Mouse (Mus musculus) layer of hippocampus, postnatal 14 days (tissue): Measurements from ENCODE around the gene Cd72. TPM values are rescaled to one million over a fixed set of nuclear protein-coding genes. Genes with fewer than 3 reads are reported as not detected.
A peak's percentile ranks its signal among the peaks of the same experiment; 100 is the strongest.

Experiments
- DNase-seq, 2 experiments: peaks; one replicate each; pipeline ENCODE4 v3.0.0; 2021 to 2022; ENCODE audit warnings: low spot score in 2 of 2, mixed read lengths in 1 of 2
- total RNA-seq, 2 experiments: library from RNA; stranded (reverse); gene quantifications; 2 replicates each; pipeline ENCODE4 v1.2.3; 2021

Cd72 gene
- total RNA-seq, 2 experiments from 2014 or later, result not detected

DNA sequence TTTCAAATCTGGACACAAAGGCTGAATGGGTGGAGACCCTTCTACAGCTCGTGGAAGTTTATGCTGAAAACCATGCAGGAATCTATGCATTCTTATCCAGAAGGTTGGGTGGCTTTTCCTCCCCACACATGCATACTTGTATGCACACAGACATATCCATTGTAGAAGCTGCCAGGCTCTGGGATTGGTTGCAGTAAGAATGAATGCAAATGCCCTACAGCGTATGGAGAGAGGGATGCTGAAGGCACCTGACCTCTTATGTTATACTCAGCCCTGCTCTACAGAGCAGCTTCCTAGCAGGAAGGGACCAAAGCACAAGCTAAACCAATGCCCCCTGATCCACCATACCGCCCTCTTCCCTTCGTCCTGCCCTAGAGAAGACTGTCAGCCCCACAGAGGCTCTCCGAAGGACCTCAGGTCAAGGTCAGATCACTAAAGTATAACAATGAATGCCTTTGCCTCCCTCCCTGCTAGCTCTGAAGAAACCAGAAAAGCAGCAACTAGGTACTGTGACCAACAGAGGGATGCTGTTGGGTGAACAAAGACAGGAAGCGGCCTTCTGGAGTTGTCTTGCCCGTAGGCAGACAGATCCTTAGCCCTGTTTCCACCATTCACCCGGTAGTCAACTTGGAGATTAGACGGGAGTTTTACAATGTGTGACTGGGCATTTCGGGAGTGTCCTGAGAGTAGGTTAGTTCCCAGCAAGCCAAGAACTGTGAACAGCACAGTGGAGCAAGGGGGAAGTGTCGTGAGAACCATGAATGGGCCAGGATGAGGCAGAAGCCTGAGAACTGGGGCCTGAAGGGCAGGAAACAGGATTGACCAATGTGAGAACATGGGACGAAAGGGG is 47.1 kb downstream of the Cd72 start:
- no peak for DNase-seq

DNA sequence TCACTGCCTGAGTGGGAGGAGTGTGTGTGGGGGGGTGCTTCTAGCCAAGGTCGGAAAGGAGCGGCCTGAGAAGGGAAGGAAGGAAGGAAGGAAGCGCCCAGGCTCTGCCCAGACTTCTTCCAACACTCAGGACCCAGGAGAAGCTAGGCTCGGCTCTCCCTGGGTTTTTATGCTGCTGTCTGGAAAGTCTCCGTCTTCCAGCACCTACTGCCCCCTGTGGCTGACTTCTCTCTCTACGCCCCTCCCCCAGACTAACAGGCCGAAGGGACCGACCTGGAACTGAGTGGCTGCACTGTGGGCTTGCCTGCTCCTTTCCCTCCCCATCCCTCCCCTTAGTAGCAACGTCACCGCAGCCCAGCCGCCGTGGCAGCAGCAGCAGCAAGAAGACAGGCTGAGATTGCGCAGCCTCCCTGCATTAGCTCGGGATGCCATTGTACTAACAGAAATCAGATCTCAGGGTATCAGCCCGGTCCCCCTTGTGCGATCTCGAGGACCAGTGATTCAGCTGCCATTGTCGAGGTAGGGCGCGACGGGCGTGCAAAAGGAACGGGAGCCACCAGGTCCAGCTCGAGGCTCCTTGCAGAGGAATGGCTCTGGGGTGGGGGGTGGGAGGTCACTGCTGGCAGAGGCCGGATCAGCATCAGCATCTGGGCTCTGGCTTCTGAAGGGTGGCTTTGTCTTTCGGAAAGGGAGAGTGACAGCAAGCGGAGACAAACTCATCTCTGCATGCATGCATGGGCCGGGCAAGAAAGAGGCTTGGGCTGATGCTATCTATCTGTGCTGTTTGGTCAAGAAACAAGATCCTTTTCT is 48.1 kb downstream of the Cd72 start:
- DNase-seq, result peak; percentile 59 to 80

DNA sequence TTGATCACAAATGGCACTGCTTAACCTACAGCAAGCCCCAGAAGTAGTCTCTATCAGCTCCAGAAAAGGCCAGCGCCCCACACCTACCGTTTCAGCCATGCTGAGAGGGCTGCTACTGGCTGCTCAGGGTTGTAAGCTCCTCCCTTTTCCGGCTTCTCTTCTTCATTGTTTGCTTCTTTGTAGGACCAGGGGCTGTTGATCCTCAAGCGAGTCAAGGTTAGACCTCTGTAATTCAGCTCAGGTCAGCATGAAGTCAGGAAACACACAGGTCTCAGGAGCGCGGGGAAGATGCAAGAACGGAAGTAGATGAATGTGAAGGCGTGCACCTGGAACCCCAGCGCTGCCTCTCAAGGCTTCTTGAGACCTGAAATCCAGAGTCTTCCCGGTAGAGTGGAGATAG is 49.7 kb downstream of the Cd72 start:
- no peak for DNase-seq

DNA sequence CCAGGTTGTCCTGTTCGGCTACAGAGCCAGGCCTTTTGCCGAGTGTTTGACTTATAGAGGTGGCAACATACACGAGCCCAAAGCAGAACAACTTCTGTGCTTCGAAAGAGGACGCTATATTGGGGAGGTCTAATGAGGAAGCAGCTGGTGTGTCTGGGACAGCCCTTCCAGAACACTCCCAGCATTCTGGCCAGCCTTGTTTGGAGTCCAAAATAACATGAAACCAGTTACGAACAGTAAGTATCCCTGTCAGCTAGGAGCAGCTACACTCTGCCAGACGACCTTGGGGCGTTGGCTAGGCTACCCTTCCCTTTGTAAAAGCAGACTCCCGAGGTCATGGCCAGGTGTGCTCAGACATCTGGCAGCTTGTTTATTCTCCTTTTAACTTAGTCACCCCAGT is 52.2 kb downstream of the Cd72 start:
- peak in 1 of 2 experiments; percentile 40 for DNase-seq

DNA sequence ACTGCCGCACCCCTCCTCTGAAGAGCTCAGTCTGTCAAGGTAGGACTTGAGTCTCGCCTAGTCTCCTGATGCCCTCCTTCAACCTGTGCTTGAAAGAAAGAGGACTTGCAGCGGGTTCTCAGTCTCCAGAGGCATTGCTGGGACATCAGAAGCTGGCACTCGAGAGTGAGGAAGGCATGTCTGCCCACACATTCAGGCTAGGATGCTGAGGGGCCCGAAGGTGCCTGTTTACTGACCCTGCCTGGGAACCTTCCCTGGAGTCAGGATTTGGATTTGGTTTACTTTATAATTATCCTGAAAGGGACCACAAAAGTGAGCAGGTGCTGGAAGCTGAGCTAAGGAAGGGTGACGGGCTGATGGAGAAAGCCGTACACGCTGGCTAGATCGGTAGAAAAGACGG is 52.9 kb downstream of the Cd72 start:
- no peak for DNase-seq

DNA sequence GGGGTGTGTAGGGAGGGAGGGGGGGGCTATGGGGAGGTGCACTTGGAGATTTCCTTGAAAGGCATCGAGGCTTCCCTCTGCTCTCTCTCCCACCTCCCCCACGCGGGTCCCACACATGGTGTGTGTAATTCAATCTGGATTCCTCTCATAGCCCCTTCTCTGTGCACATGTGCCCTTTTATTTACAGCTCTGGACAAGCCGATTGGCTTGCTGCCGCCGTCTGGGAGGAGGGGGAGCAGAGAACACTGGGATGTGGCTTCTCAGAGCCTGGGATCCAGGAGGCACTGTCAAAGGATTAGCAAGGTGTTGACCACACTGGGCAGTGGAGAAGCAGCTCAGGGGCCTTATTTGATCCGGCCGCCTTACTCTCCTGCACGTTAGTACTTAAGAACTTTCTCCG is 53.5 kb downstream of the Cd72 start:
- DNase-seq, result no peak

DNA sequence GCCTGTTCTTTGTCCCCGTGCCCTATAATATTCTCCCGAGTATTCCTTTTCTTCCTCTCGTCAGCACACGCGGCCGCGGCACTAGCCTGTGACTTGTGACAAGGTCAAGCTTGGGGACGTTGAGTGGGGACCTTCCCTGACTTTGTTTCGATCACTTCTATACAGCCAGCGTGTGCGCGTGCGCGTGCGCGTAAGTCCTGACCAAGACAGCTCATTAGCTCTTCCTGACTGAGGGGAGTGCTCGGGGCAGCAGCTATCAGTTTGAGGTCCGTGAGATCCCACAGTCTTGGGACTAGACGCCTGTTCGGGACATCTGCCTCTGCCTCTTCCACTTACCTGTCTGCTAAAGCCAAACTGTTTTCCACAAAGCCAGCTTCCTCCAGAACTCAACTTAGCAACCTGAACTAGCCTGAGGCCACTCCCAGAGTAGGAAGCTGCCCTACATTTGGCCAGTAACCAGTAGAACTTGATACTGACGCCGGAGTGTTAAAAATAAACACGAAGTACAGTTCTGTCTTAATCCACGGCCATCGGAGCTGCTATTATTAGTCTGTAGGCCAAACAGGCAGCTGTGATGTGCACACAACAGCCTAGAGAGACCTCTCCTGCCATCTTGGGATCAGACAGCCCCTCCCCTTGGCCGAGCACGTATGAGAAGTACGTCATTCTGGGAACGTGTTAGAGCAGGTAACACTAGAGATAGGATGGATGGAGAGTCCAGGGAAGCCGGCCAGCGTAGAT is 54.9 kb downstream of the Cd72 start:
- DNase-seq, result no peak

DNA sequence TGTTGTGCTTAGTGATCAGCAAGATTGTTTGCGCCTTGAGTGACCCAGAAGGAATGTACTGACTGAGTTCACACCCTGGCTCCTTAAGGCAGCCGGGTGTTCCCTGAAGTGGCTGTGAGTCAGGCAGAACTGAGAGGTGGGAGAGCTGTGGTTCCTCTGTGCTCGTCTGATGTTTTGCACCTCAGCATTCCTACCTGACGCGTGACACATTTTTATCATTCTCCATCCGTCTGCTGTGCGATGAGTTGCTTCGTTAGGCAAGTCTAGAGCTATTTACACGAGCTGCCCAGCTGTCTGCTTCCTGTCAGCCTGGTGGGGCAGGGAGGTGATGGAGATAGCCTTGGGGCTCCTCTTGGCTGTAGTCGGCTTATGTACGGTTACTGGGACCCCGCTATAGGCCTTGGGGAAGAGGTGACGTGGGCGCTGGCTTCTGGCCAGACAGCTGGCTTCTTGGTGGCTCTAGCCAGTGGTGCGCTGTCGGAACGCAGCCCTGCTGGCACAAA is 55.5 kb downstream of the Cd72 start:
- DNase-seq, result peak in 1 of 2 experiments; percentile 42

DNA sequence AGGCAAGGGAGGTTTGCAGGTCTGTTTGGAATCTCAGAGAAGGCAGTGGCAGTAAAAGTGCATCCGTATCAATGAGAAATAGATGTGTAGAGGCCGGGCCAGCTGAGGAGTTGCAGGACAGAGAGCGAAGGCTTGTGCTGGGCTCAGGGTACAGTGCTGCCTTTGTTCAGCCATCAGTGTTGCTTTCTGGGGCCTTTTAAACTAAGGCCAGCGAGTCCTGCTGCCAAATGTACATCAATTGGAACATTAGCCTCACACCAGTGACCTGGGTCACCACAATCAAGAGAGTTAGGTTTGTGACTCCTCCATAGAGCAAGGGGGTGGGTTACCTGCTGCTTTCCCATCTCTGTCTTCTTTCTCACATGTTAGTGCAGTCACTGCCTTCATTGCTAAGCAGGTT is 56.4 kb downstream of the Cd72 start:
- DNase-seq, result peak in 1 of 2 experiments; percentile 37

Other genes starting within 250 kb of the Cd72 start
- under 1 TPM; 0.28 to 0.52 TPM for gene Atp8b5, start 187.5 kb downstream of the Cd72 start, total RNA-seq
- 100 to 1,000 TPM; 127 to 145 TPM for gene Rusc2, start 72.6 kb downstream of the Cd72 start, total RNA-seq
- gene Fam166b, start 25.5 kb downstream of the Cd72 start, total RNA-seq, result 1 to 10 TPM in 1 of 2 experiments, under 1 TPM in 1; 0.76 to 2.4 TPM
- 10 to 100 TPM; 63.0 to 64.4 TPM for gene Tesk1, start 12.7 kb downstream of the Cd72 start, total RNA-seq
- gene Sit1, start 29.1 kb upstream of the Cd72 start, total RNA-seq, result not detected
- 10 to 100 TPM; 26.0 to 28.3 TPM for gene Ccdc107, start 38.3 kb upstream of the Cd72 start, total RNA-seq
- 1 to 10 TPM in 1 of 2 experiments, under 1 TPM in 1; 0.74 to 1.2 TPM for gene Arhgef39, start 45.1 kb upstream of the Cd72 start, total RNA-seq
- gene Car9, start 52.3 kb upstream of the Cd72 start, total RNA-seq, result not detected
- 1 to 10 TPM; 6.2 to 8.1 TPM for gene Tpm2, start 69.1 kb upstream of the Cd72 start, total RNA-seq
- 10 to 100 TPM; 74.0 TPM for gene Creb3, start 107.7 kb upstream of the Cd72 start, total RNA-seq
- gene Tln1, start 108.1 kb upstream of the Cd72 start, total RNA-seq, result 10 to 100 TPM; 46.0 to 52.1 TPM
- 10 to 100 TPM; 44.5 to 55.8 TPM for gene Rgp1, start 124.1 kb upstream of the Cd72 start, total RNA-seq
- gene Gba2, start 124.2 kb upstream of the Cd72 start, total RNA-seq, result 10 to 100 TPM; 56.1 to 60.6 TPM
- gene Msmp, start 129.9 kb upstream of the Cd72 start, total RNA-seq, result not detected
- 10 to 100 TPM; 46.9 to 50.0 TPM for gene Npr2, start 177.3 kb upstream of the Cd72 start, total RNA-seq
- gene Spag8, start 199.0 kb upstream of the Cd72 start, total RNA-seq, result 1 to 10 TPM in 1 of 2 experiments, under 1 TPM in 1; 0.98 to 2.3 TPM
- gene Hint2, start 201.8 kb upstream of the Cd72 start, total RNA-seq, result 10 to 100 TPM; 33.1 to 37.8 TPM
- gene Tmem8b, start 214.3 kb upstream of the Cd72 start, total RNA-seq, result 10 to 100 TPM; 55.8 to 57.6 TPM
- gene Fam221b, start 214.5 kb upstream of the Cd72 start, total RNA-seq, result 1 to 10 TPM; 1.2 TPM
- gene Olfr70, start 246.2 kb upstream of the Cd72 start, total RNA-seq, result not detected